Mouse (Mus musculus): Measurements from ENCODE around the gene Med31. TPM values are rescaled to one million over a fixed set of nuclear protein-coding genes. Genes with fewer than 3 reads are reported as not detected.

Gene Med31
- polyA plus RNA-seq, 1 experiment from 2014 or later: 28.2 TPM

DNA sequence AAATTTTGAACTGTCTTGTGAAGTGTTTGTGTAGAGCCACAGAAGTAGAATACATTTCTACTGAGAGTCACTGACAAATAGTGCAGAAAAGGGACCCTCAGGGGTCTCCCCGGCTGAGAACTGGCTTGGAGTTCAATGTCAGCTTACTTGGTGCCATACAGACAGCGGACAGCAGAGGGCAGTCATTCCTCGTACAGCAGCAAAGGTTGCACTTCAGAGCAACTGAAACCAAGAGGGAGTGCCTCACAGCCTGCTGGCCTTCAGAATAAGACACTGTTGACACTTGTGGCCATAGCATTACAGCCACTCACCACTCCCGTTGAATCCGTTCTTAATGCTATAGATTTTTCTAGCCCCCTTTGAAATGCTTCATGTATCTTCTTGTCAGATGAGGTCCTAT is 9.5 kb upstream of the Med31 start:
- Histone ChIP-seq H3K27ac (ENCODE audit: poor library complexity, severe bottlenecking) (no peak overlapping the region), H3K4me1 (replicated peaks) (0 out of 2 replicates have a peak, but pooled peaks cover 2% of the 10 kb centered on the region), H3K9ac (no peak overlapping the region), H3K27me3 (replicated peaks) (peaks cover 13% of the 10 kb centered on the region; the same call in 1 of the 2 replicates), H3K4me3 (no peak overlapping the region), H3K4me2 (no peak overlapping the region), H3K9me3 (replicated peaks) (no peaks in the 10 kb centered on the region), H3K36me3 (no peaks in the 10 kb centered on the region)
- no peak for ATAC-seq (ENCODE audit: insufficient number of reproducible peaks, low FRiP score)
- WGBS: 11% methylated on average over 5 of the region's 5 CpGs

DNA sequence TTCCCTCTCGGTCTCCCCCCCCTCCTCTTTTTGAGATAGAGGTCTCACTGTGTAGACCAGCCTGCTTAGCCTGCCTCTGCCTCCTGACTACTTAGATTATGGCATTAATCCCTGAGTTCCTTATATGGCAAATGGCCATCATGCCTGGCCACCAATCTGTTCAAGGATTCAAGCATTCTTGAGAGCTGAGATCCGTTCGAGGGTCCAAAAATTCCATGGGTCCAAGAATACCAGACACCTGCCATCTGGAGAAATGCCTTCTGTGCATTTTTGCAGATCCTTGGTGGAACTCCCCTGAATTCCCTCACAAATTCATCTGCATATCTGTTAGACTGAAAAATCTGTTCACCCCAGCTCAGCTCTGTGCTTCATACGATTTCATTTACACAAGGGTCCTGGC is 8.0 kb upstream of the Med31 start:
- Histone ChIP-seq H3K9ac (no peak overlapping the region), H3K27ac (ENCODE audit: poor library complexity, severe bottlenecking) (no peak overlapping the region), H3K9me3 (replicated peaks) (no peaks in the 10 kb centered on the region), H3K27me3 (replicated peaks) (peaks cover 8% of the 10 kb centered on the region; the same call in 1 of the 2 replicates), H3K4me1 (replicated peaks) (0 out of 2 replicates have a peak, but pooled peaks cover 2% of the 10 kb centered on the region), H3K4me3 (no peak overlapping the region), H3K4me2 (no peak overlapping the region), H3K36me3 (peaks cover 5% of the 10 kb centered on the region; the same call in 1 of the 2 replicates)
- WGBS: 74% methylated on average over 4 of the region's 4 CpGs
- no peak for ATAC-seq (ENCODE audit: insufficient number of reproducible peaks, low FRiP score)

DNA sequence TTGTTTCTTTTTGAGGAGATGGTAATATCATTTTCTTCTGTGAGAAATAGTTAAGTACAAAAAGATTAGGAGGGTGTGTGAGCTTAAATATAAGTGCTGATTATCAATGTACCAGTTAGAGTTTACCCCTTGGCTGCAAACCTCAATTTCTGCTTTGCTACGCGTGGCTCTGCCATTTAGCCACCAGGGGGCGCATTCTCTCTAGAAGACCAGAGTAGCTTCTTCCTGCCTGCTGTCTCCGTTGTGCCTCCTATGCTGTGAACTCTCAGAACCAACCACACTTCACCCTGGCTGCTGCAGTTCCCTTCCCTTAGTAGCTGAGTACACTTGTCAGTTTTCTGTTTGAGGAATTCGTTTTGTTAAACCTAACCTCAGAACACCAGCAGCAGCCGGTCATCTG is 5.9 kb upstream of the Med31 start:
- no peaks in the 10 kb centered on the region for H3K27me3 ChIP-seq (replicated peaks)
- no peak overlapping the region for H3K9ac ChIP-seq
- H3K4me3 ChIP-seq: no peak overlapping the region
- no peaks in the 10 kb centered on the region for H3K9me3 ChIP-seq (replicated peaks)
- 0 out of 2 replicates have a peak, but pooled peaks have one; percentile 22 for ATAC-seq (ENCODE audit: insufficient number of reproducible peaks, low FRiP score)
- no peak overlapping the region for H3K27ac ChIP-seq (ENCODE audit: poor library complexity, severe bottlenecking)
- H3K4me2 ChIP-seq: no peak overlapping the region
- H3K4me1 ChIP-seq (replicated peaks): peaks cover 7% of the 10 kb centered on the region; the same call in 1 of the 2 replicates
- 16% methylated on average over 6 of the region's 6 CpGs for WGBS
- peaks cover 5% of the 10 kb centered on the region; the same call in 1 of the 2 replicates for H3K36me3 ChIP-seq

DNA sequence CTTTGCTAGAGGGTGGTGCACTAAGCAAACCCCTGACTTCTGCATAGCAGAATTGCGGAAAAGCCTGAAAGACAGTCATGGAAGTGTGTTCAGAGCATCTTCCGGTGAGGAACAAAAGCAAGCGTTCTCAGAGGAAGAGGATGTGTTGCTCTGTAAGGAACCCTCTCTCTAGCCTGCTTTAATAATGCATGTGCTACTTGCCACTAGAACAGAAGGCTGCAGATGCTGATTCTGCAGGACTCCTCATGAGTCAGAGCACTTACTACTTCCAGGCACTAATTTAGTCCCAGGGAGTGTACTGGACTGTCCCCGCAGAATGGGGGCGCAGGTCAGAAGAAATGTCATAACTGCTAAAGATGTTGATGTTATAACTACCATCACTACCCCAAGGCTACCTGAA is 1.7 kb upstream of the Med31 start:
- Histone ChIP-seq H3K36me3 (peaks cover 10% of the 10 kb centered on the region; the same call in 1 of the 2 replicates), H3K9me3 (replicated peaks) (no peaks in the 10 kb centered on the region), H3K4me1 (replicated peaks) (peaks cover 5% of the 10 kb centered on the region), H3K4me2 (no peak overlapping the region), H3K27me3 (replicated peaks) (no peaks in the 10 kb centered on the region), H3K9ac (no peak overlapping the region), H3K27ac (ENCODE audit: poor library complexity, severe bottlenecking) (no peak overlapping the region), H3K4me3 (no peak overlapping the region)
- 80% methylated on average over 5 of the region's 5 CpGs for WGBS
- no peak for ATAC-seq (ENCODE audit: insufficient number of reproducible peaks, low FRiP score)

DNA sequence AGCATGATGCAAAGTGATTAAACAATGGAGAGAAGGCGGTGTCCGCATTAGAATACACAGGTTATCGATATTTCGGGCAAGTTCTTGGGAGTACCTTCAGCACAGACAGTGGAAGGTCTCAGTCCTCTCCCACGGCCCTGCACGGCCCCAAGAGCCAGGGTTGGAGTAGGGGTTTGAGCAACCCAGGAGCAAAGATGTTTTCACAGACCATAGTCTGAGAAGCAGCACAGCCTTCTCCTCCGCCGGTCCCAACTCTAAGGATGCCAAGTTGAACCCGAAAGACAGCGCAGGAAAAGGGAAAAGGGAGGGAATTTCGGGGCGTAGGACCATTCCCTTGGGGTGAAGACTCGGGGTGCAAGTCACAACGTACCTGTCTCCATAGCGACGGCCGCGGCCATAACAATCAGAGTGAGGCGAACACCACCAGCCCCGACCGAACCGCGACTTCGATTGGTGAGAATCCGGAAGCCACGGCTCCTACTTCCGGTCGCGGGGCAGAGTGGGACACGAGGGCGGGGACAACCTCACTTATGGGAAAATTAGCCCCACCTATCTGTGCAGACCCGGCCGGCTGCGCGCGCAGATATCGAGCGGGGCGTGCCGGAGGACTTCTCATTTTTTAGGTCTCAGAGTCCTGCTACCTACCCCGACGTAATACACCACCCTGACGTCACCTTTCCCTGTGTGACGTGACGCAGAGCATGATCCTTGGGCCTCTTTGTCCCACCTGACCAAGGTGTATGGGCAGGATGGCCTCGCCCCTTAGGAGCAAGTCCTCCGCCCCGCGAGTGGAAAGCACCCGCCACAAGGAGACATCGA is 592 bp downstream of the Med31 start:
- H3K27me3 ChIP-seq (replicated peaks): no peaks in the 10 kb centered on the region
- peak overlapping the region; percentile 86 for H3K9ac ChIP-seq
- under 1% methylated on average over 51 of the region's 51 CpGs for WGBS
- peak; percentile 96 for ATAC-seq (ENCODE audit: insufficient number of reproducible peaks, low FRiP score)
- peak overlapping the region; percentile 98 for H3K4me3 ChIP-seq
- H3K27ac ChIP-seq (ENCODE audit: poor library complexity, severe bottlenecking): peak overlapping the region; percentile 69
- no peaks in the 10 kb centered on the region for H3K9me3 ChIP-seq (replicated peaks)
- peaks cover 5% of the 10 kb centered on the region for H3K4me1 ChIP-seq (replicated peaks)
- H3K4me2 ChIP-seq: peak overlapping the region; percentile 98
- H3K36me3 ChIP-seq: peaks cover 31% of the 10 kb centered on the region

DNA sequence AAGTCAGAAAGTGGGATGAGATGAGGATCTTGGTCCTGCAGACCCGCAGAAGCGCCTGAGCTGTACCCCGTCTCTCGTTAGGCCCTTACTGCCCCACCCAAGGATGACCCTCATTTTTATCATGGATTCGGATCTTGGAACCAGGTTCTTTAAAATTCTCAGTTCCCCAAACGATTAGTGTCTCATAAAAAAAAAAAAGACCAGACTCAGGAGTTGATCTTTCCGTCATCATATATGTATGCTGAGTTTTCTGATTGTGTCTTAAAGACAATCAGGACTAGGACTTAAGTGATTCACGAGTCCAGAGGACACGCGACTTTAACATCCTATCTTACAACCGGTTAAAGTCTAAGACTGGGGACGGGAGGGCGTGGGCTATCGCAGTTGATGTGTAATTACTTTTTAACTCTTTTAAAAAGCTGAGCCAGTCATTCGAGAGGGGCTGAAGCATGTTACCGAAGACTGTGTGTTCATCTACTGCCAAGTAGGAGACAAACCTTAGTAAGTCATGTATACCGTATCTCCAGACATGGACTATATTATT is 7.5 kb downstream of the Med31 start:
- no peak for ATAC-seq (ENCODE audit: insufficient number of reproducible peaks, low FRiP score)
- WGBS: 15% methylated on average over 17 of the region's 17 CpGs
- H3K4me2 ChIP-seq: peak overlapping the region; percentile 89
- peak overlapping the region; percentile 83 for H3K4me3 ChIP-seq
- H3K4me1 ChIP-seq (replicated peaks): peaks cover 14% of the 10 kb centered on the region
- no peak overlapping the region for H3K27ac ChIP-seq (ENCODE audit: poor library complexity, severe bottlenecking)
- H3K27me3 ChIP-seq (replicated peaks): no peaks in the 10 kb centered on the region
- no peaks in the 10 kb centered on the region for H3K9me3 ChIP-seq (replicated peaks)
- peak overlapping the region; percentile 82 for H3K9ac ChIP-seq
- H3K36me3 ChIP-seq: peaks cover 25% of the 10 kb centered on the region

DNA sequence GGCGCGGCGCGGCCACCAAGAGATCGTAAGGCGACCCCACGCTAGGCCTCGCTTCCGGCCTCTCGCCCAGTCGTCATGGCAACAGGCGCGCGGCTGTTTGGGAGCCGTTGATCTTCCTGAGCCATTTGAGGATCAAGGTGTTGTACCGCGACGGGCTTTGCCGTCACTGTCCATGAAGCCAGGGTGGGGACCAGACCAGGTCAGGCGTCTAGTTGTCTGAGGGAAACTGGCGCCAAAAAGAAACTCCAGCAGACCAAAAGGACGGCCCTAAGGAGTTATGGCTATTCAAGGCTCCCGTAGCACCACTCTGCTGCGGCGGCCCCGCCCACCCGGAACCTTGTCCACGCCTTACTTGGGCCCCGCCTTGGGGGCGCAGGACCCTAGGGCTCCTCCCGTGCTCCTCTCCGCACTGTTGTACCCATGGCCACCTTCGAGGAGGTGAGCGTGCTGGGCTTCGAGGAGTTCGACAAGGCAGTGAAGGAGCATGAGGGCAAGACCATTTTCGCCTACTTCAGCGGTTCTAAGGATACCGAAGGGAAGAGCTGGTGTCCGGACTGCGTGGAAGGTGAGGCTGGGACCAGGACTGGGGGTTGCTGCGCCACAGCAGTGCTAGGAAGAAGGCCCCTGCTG is 8.1 kb downstream of the Med31 start, which contains the start of the genes 4933427D14Rik and Txndc17:
TSS of gene 4933427D14Rik (minus strand) at position 256 of the 630 bp plus-strand sequence.
TSS of gene Txndc17 (plus strand) at position 344 of the 630 bp plus-strand sequence.
- Histone ChIP-seq H3K4me3 (peak within 1 kb of the TSS; percentile 83), H3K4me1 (replicated peaks) (peaks cover 14% of the 10 kb centered on the region), H3K9me3 (replicated peaks) (no peaks in the 10 kb centered on the region), H3K4me2 (peak within 1 kb of the TSS; percentile 89), H3K9ac (peak within 1 kb of the TSS; percentile 82), H3K27ac (ENCODE audit: poor library complexity, severe bottlenecking) (peak within 1 kb of the TSS; percentile 5; the same call in 1 of the 2 replicates), H3K27me3 (replicated peaks) (no peaks in the 10 kb centered on the region), H3K36me3 (peaks cover 24% of the 10 kb centered on the region)
- WGBS: under 1% methylated on average over 42 of the region's 42 CpGs
- peak; percentile 95 for ATAC-seq (ENCODE audit: insufficient number of reproducible peaks, low FRiP score)

DNA sequence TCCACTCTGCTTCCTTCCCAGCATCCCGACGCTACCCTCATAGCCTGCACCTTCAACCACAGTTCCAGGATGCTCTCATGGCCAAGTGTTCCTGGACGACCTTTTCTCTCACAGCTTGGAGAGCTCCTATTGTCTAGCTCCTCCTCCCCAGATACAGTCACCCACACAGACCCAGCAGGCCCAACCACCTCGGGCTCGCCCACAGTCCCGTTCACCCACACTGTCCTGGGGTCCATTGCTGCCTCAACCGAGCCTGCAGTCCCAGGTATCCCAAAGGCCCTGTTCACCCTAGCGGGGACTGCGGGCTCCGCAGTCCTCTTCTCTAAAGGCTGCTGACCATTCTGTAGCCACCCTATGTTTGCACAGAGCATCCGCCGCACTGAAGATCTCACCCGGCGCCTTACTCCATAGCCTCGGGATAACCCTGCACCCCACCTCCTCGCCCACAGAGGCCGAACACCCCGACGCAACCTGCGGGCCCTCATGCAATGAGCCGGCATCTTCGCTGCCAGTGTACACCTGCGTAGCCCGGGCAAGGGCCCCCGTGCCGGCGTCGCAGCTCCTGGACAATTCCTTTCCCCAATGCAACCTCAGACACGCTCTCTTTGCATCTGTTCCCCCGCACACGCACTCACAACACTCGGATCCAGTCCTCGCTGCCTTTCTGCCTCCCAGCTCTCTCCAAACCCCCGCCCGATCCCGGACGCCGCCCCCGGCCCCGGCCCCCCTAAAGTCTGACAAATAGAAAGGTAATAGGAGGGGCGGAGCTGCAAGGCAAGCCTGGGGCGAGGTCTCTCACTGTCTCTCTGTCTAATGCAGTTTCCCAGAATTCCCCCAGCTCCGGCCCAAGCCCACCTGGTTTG is 8.8 kb downstream of the Med31 start, which contains the start of gene Gm43951:
TSS of gene Gm43951 (minus strand) at position 500 of the 863 bp plus-strand sequence.
- Histone ChIP-seq H3K27ac (ENCODE audit: poor library complexity, severe bottlenecking) (peak within 1 kb of the TSS; percentile 5; the same call in 1 of the 2 replicates), H3K4me3 (peak within 1 kb of the TSS; percentile 83), H3K36me3 (peaks cover 23% of the 10 kb centered on the region), H3K27me3 (replicated peaks) (no peaks in the 10 kb centered on the region), H3K9ac (peak within 1 kb of the TSS; percentile 82), H3K4me1 (replicated peaks) (peaks cover 14% of the 10 kb centered on the region), H3K4me2 (peak within 1 kb of the TSS; percentile 89), H3K9me3 (replicated peaks) (no peaks in the 10 kb centered on the region)
- ATAC-seq (ENCODE audit: insufficient number of reproducible peaks, low FRiP score): peak; percentile 40; the same call in 1 of the 2 replicates
- under 1% methylated on average over 43 of the region's 43 CpGs for WGBS

DNA sequence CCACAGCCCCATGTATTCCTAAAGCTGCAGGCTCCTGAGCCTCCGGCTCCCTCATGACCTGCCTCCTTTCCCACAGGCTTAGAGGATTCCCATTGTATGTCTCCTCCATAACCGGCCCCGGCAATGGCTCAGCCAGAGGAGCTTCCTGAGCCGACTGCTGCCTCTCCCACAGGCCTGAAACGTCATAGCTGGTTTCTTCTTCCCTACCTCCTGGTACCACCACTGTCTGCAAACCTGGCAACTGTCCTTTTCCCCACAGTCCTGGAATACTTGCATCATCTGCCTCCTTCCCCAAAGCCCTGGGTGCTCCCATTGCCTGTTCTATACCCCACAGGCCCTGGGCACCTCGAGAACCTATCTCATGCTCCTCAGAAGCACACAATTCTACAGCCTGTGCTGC is 10.1 kb downstream of the Med31 start:
- no peak overlapping the region for H3K9ac ChIP-seq
- peaks cover 17% of the 10 kb centered on the region for H3K36me3 ChIP-seq
- peaks cover 14% of the 10 kb centered on the region for H3K4me1 ChIP-seq (replicated peaks)
- H3K4me2 ChIP-seq: 0 out of 2 replicates have a peak overlapping the region, but pooled peaks have one; percentile 89
- H3K27me3 ChIP-seq (replicated peaks): no peaks in the 10 kb centered on the region
- H3K27ac ChIP-seq (ENCODE audit: poor library complexity, severe bottlenecking): no peak overlapping the region
- H3K4me3 ChIP-seq: no peak overlapping the region
- H3K9me3 ChIP-seq (replicated peaks): no peaks in the 10 kb centered on the region
- no peak for ATAC-seq (ENCODE audit: insufficient number of reproducible peaks, low FRiP score)
- WGBS: 82% methylated on average over 6 of the region's 6 CpGs

DNA sequence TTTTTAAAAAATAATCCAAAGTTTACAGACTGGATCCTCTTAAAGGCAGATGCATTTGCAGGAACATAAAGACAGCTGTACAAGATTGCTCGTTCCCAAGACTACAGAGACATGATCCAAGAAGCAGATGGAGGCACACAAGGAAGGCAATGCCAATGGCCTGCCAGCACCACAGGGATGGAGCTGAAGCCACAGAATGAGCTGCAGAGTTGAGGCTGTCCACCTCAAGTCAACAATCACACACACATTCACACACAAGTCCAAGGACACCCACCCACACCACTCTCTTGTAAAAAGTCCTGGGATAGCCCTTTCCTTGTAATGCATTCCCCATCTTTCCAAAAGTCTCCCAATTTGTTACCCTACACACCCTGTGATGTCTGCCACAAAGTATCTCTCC is 12.0 kb downstream of the Med31 start:
- ATAC-seq (ENCODE audit: insufficient number of reproducible peaks, low FRiP score): no peak
- H3K9ac ChIP-seq: no peak overlapping the region
- WGBS: 76% methylated on average over 1 of the region's 1 CpGs

More for the DNA sequence above, 12.0 kb downstream of the Med31 start:
- no peaks in the 10 kb centered on the region for H3K9me3 ChIP-seq (replicated peaks)
- H3K36me3 ChIP-seq: peaks cover 20% of the 10 kb centered on the region
- no peak overlapping the region for H3K4me3 ChIP-seq
- no peak overlapping the region for H3K4me2 ChIP-seq
- H3K27ac ChIP-seq (ENCODE audit: poor library complexity, severe bottlenecking): no peak overlapping the region
- no peaks in the 10 kb centered on the region for H3K27me3 ChIP-seq (replicated peaks)
- peaks cover 14% of the 10 kb centered on the region for H3K4me1 ChIP-seq (replicated peaks)

All from heart, embryonic 12.5 days (tissue).